Mouse (Mus musculus) CH12.LX (cell line): ENCODE data around the gene Cmc2. TPM values are rescaled to one million over a fixed set of nuclear protein-coding genes. Genes with fewer than 3 reads are reported as not detected.
A peak's percentile ranks its signal among the peaks of the same experiment; 100 is the strongest.

Source experiments
- DNase-seq: peaks from one replicate; pipeline ENCODE4 v3.0.0-alpha.2; 2013; ENCODE audit errors: extremely low read depth
- H3K27ac ChIP-seq: 2 replicates; pipeline ENCODE4 v1.5.1; 2012; ENCODE audit warnings: low read depth, mild to moderate bottlenecking, control low read depth, moderate library complexity; ENCODE audit not compliant: insufficient read depth
- H3K27me3 ChIP-seq: replicated peaks from 2 replicates; pipeline ENCODE3; 2012; ENCODE audit warnings: inconsistent platforms
- H3K36me3 ChIP-seq, 2 experiments: replicated peaks in 1 of 2; 2 replicates each; pipeline versions ENCODE3 to v1.6.1; 2012; ENCODE audit warnings: inconsistent platforms in 1 of 2, low read length in 1 of 2, mild to moderate bottlenecking in 1 of 2, mixed read lengths in 1 of 2, moderate library complexity in 1 of 2; ENCODE audit not compliant: control insufficient read depth in 1 of 2, insufficient read depth in 1 of 2
- H3K4me1 ChIP-seq, 2 experiments: 2 replicates each; pipeline ENCODE4 v1.6.1; 2012; ENCODE audit warnings: inconsistent platforms in 1 of 2, moderate library complexity in 1 of 2; ENCODE audit not compliant: insufficient read depth in 2 of 2, control insufficient read depth in 1 of 2
- H3K4me2 ChIP-seq: 2 replicates; pipeline ENCODE4 v1.6.1; 2012; ENCODE audit warnings: low read depth, mild to moderate bottlenecking, control low read depth; ENCODE audit not compliant: poor library complexity, insufficient read depth, severe bottlenecking
- H3K4me3 ChIP-seq, 3 experiments: fragments of 150-350 bp in 1 of 3; sonication (generic) in 1 of 3; replicated peaks in 1 of 3; 2 replicates each; pipeline versions ENCODE3 to v1.5.1; 2011 to 2012; ENCODE audit warnings: low read depth in 2 of 3, low read length in 2 of 3, mild to moderate bottlenecking in 2 of 3, moderate library complexity in 2 of 3, control low read depth in 1 of 3, improper control_type of control experiment in 1 of 3, inconsistent platforms in 1 of 3, mixed read lengths in 1 of 3; ENCODE audit not compliant: poor library complexity in 1 of 3
- H3K79me2 ChIP-seq: replicated peaks from 2 replicates; pipeline ENCODE4 v1.6.1; 2012; ENCODE audit warnings: mild to moderate bottlenecking, moderate library complexity; ENCODE audit not compliant: control insufficient read depth, poor library complexity, insufficient read depth, severe bottlenecking; ENCODE audit errors: extremely low read depth
- H3K9ac ChIP-seq: 2 replicates; pipeline ENCODE4 v1.6.1; 2012; ENCODE audit warnings: low read depth, mild to moderate bottlenecking, control low read depth, moderate library complexity; ENCODE audit not compliant: insufficient read depth
- H3K9me3 ChIP-seq: replicated peaks from 2 replicates; pipeline ENCODE3; 2012; ENCODE audit warnings: low read length, inconsistent platforms, mixed read lengths
- BHLHE40 ChIP-seq: IDR thresholded peaks from 2 replicates; pipeline ENCODE4 v1.6.1; 2011; ENCODE audit warnings: mild to moderate bottlenecking, low read depth, low read length, improper control_type of control experiment
- CHD1 ChIP-seq: IDR thresholded peaks from 2 replicates; pipeline ENCODE4 v1.6.1; 2012; ENCODE audit warnings: low read depth, low read length, improper control_type of control experiment, inconsistent platforms
- CTCF ChIP-seq, 2 experiments: IDR thresholded peaks in 1 of 2; conservative IDR thresholded peaks in 1 of 2; 2 replicates each; pipeline ENCODE4 v1.5.1; 2011 to 2012; ENCODE audit warnings: low read depth in 2 of 2, low read length in 2 of 2, improper control_type of control experiment in 1 of 2, inconsistent platforms in 1 of 2, mild to moderate bottlenecking in 1 of 2, moderate library complexity in 1 of 2
- E2F4 ChIP-seq: IDR thresholded peaks from 2 replicates; pipeline ENCODE4 v1.6.1; 2011; ENCODE audit warnings: low read depth, low read length, improper control_type of control experiment; ENCODE audit not compliant: insufficient replicate concordance
- ELF1 ChIP-seq: IDR thresholded peaks from 2 replicates; pipeline ENCODE4 v1.6.1; 2014; ENCODE audit warnings: low read depth, mild to moderate bottlenecking, inconsistent platforms, low read length, improper control_type of control experiment
- EP300 ChIP-seq: IDR thresholded peaks from 2 replicates; pipeline ENCODE4 v1.6.1; 2011; ENCODE audit warnings: low read length, improper control_type of control experiment
- ETS1 ChIP-seq: conservative IDR thresholded peaks from 2 replicates; pipeline ENCODE4 v1.6.1; 2012; ENCODE audit warnings: low read depth, mild to moderate bottlenecking, inconsistent platforms, low read length, improper control_type of control experiment, moderate library complexity
- HCFC1 ChIP-seq: IDR thresholded peaks from 2 replicates; pipeline ENCODE4 v1.6.1; 2012; ENCODE audit warnings: low read depth, mild to moderate bottlenecking, inconsistent platforms, low read length, improper control_type of control experiment
- JUN ChIP-seq: IDR thresholded peaks from 2 replicates; pipeline ENCODE4 v1.6.1; 2011; ENCODE audit warnings: low read depth, mild to moderate bottlenecking, low read length, improper control_type of control experiment, moderate library complexity; ENCODE audit not compliant: insufficient read depth
- JUND ChIP-seq: conservative IDR thresholded peaks from 2 replicates; pipeline ENCODE4 v1.6.1; 2011; ENCODE audit warnings: low read depth, low read length, improper control_type of control experiment
- MYC ChIP-seq: IDR thresholded peaks from 2 replicates; pipeline ENCODE4 v1.6.1; 2011; ENCODE audit warnings: low read depth, mild to moderate bottlenecking, improper control_type of control experiment, low read length
- NELFE ChIP-seq: IDR thresholded peaks from 2 replicates; pipeline ENCODE4 v1.6.1; 2011; ENCODE audit warnings: low read depth, low read length, improper control_type of control experiment
- NRF1 ChIP-seq: IDR thresholded peaks from 2 replicates; pipeline ENCODE4 v1.6.1; 2014; ENCODE audit warnings: low read depth, mild to moderate bottlenecking, inconsistent platforms, low read length, improper control_type of control experiment, moderate library complexity
- POLR2AphosphoS2 ChIP-seq: IDR thresholded peaks from 2 replicates; pipeline ENCODE4 v1.6.1; 2011; ENCODE audit warnings: low read depth, low read length, improper control_type of control experiment
- RAD21 ChIP-seq: IDR thresholded peaks from 2 replicates; pipeline ENCODE4 v1.6.1; 2011; ENCODE audit warnings: low read depth, mild to moderate bottlenecking, low read length, improper control_type of control experiment, moderate library complexity
- RCOR1 ChIP-seq: conservative IDR thresholded peaks from 2 replicates; pipeline ENCODE4 v1.6.1; 2012; ENCODE audit warnings: low read depth, mild to moderate bottlenecking, inconsistent platforms, low read length, improper control_type of control experiment
- TBP ChIP-seq: conservative IDR thresholded peaks from 2 replicates; pipeline ENCODE4 v1.6.1; 2011; ENCODE audit warnings: low read depth, low read length, improper control_type of control experiment
- UBTF ChIP-seq: IDR thresholded peaks from 2 replicates; pipeline ENCODE4 v1.6.1; 2012; ENCODE audit warnings: low read depth, mild to moderate bottlenecking, inconsistent platforms, low read length, improper control_type of control experiment, moderate library complexity
- USF1 ChIP-seq: IDR thresholded peaks from 2 replicates; pipeline ENCODE4 v1.6.1; 2014; ENCODE audit warnings: low read depth, mild to moderate bottlenecking, inconsistent platforms, low read length, improper control_type of control experiment
- ZC3H11A ChIP-seq: IDR thresholded peaks from 2 replicates; pipeline ENCODE4 v1.6.1; 2012; ENCODE audit warnings: low read depth, mild to moderate bottlenecking, inconsistent platforms, low read length, improper control_type of control experiment
- ZKSCAN1 ChIP-seq: IDR thresholded peaks from 2 replicates; pipeline ENCODE4 v1.6.1; 2012; ENCODE audit warnings: low read depth, inconsistent platforms, low read length, improper control_type of control experiment, borderline replicate concordance
- ZMIZ1 ChIP-seq: IDR thresholded peaks from 2 replicates; pipeline ENCODE4 v1.6.1; 2012; ENCODE audit warnings: low read depth, mild to moderate bottlenecking, inconsistent platforms, low read length, improper control_type of control experiment
- ZNF384 ChIP-seq: IDR thresholded peaks from 2 replicates; pipeline ENCODE4 v1.6.1; 2012; ENCODE audit warnings: low read depth, low read length, improper control_type of control experiment, inconsistent platforms
- dilution Hi-C: fragments of 300-500 bp; cut with MboI; formaldehyde crosslinking; loops from 2 replicates; pipeline ENCODE4 v1.14.3; 2020; ENCODE audit warnings: low sequenced_read_pairs; ENCODE audit not compliant: extremely low pct_unique_long_range_greater_than_20kb, extremely low pct_ligation_motif_present
- in situ Hi-C: fragments of 300-500 bp; cut with MboI; formaldehyde crosslinking; loops from 3 replicates; pipeline ENCODE4 v1.14.3; 2019; ENCODE audit warnings: low sequenced_read_pairs, low pct_ligation_motif_present, low pct_unique_long_range_greater_than_20kb, mixed read lengths
- polyA plus RNA-seq: library from polyadenylated mRNA; unstranded; fragments of >175 nt; gene quantifications from 2 replicates; pipeline ENCODE4 v1.2.1, GENCODE M21; 2012; ENCODE audit warnings: low read depth; ENCODE audit not compliant: insufficient read length
- total RNA-seq, 2 experiments: library from RNA; depleted of rRNA; stranded (reverse); fragments of 300-350 nt in 1 of 2; fragments of >200 nt in 1 of 2; gene quantifications; 2 replicates each; pipeline ENCODE4 v1.2.3; 2012 to 2014

The Cmc2 gene
- total and polyA plus RNA-seq, 3 experiments, result 29.1 to 55.1 (median 39.4) TPM

DNA sequence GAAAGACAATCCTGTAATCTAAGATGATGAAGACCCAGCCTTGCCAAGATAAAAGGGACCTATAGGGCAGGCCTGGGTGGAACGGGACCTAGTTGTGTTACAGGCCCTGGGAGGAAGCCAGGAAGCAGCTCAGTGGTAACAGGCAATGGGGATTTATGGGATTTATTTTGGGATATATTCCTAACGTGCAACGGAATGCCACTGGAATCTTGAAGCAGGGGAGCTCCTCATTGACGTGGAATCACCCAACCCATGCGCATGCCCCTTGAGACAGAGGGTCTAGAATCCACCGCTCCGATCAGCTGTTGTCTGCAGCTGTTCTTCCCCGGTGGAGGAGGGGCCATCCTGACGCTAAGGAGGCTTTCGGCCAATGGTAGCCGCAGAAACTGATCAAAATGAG is 69.2 kb downstream of the Cmc2 start:
- H3K36me3 ChIP-seq, result no peaks in the 10 kb centered on the region
- H3K27ac ChIP-seq, result no peak overlapping the region
- no peak for TF ChIP-seq ELF1
- TF ChIP-seq UBTF, result no peak
- TF ChIP-seq E2F4, result no peak
- no peak for TF ChIP-seq CTCF (conservative IDR thresholded peaks at IDR 0.05 in 1 of 2, IDR thresholded peaks at IDR 0.05 in 1 of 2; ENCODE audit: low read depth in 2 of 2, low read length in 2 of 2)
- TF ChIP-seq POLR2AphosphoS2, result no peak
- no peak for TF ChIP-seq NELFE
- TF ChIP-seq USF1, result no peak
- TF ChIP-seq JUND, result no peak
- no peak for TF ChIP-seq RAD21
- TF ChIP-seq HCFC1, result no peak
- TF ChIP-seq JUN, result no peak
- TF ChIP-seq NRF1, result no peak
- no peak for TF ChIP-seq BHLHE40
- TF ChIP-seq CHD1, result no peak
- no peak for TF ChIP-seq EP300
- TF ChIP-seq TBP, result no peak
- TF ChIP-seq ZNF384, result no peak
- no peak for TF ChIP-seq MYC
- TF ChIP-seq ZKSCAN1, result no peak
- no peak for TF ChIP-seq ETS1
- peaks cover 6% of the 10 kb centered on the region for H3K9me3 ChIP-seq
- dilution Hi-C loops, result no loop called here
- H3K4me3 ChIP-seq, result no peak overlapping the region
- H3K27me3 ChIP-seq, result no peaks in the 10 kb centered on the region
- no peak for DNase-seq
- no peaks in the 10 kb centered on the region for H3K79me2 ChIP-seq
- H3K4me2 ChIP-seq, result no peak overlapping the region
- in situ Hi-C loops, result loop anchor here (25.0 kb wide), 1 partner anchor 365 kb away; no protein-coding TSS in a partner anchor
- no peak overlapping the region for H3K9ac ChIP-seq
- peaks cover 0 to 4% of the 10 kb centered on the region in 2 experiments; a peak in 1 of 4 replicates for H3K4me1 ChIP-seq

DNA sequence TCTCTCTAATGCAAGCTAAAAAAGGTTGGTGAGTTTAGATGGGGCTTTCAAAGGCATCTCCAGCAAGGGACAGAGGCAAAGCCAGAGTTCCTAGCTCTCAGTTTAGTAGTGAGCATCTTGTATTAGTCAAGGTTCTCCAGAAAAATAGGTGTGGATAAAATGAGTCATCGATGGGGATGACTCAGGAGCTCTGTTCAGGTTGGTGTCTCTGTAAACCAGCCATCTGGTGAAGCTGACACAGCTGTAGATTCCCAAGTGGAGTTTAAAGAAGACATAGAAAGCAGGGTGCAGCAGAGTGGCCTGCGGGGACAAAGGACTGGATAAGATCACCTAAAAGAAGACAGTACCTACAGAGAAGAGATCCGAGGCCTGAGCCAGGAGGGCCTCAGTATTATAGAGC is 73.2 kb downstream of the Cmc2 start:
- H3K36me3 ChIP-seq, result no peaks in the 10 kb centered on the region
- dilution Hi-C loops, result no loop called here
- H3K27ac ChIP-seq, result no peak overlapping the region
- H3K79me2 ChIP-seq, result no peaks in the 10 kb centered on the region
- peaks cover 0 to 4% of the 10 kb centered on the region in 2 experiments; a peak in 1 of 4 replicates for H3K4me1 ChIP-seq
- TF ChIP-seq NRF1 (no peak), HCFC1 (no peak), ETS1 (no peak), BHLHE40 (no peak), RAD21 (no peak), JUN (0 out of 2 replicates have a peak, but pooled peaks have one; percentile 15), CTCF (conservative IDR thresholded peaks at IDR 0.05 in 1 of 2, IDR thresholded peaks at IDR 0.05 in 1 of 2; ENCODE audit: low read depth in 2 of 2, low read length in 2 of 2) (no peak), JUND (peak; percentile 56; the same call in 1 of the 2 replicates), ELF1 (no peak), POLR2AphosphoS2 (no peak), RCOR1 (no peak), CHD1 (no peak), ZMIZ1 (no peak), EP300 (peak; percentile 55), ZC3H11A (no peak)
- in situ Hi-C loops, result no loop called here
- no peak overlapping the region for H3K9ac ChIP-seq
- H3K9me3 ChIP-seq, result peaks cover 6% of the 10 kb centered on the region
- H3K4me3 ChIP-seq, result no peak overlapping the region
- DNase-seq, result peak; percentile 22
- H3K27me3 ChIP-seq, result no peaks in the 10 kb centered on the region
- H3K4me2 ChIP-seq, result no peak overlapping the region
